Mouse (Mus musculus): Measurements from ENCODE around the gene Gpc1. TPM values are rescaled to one million over a fixed set of nuclear protein-coding genes. Genes with fewer than 3 reads are reported as not detected.

Gpc1 gene
- polyA plus RNA-seq, 1 experiment from 2014 or later: 84.1 TPM

DNA sequence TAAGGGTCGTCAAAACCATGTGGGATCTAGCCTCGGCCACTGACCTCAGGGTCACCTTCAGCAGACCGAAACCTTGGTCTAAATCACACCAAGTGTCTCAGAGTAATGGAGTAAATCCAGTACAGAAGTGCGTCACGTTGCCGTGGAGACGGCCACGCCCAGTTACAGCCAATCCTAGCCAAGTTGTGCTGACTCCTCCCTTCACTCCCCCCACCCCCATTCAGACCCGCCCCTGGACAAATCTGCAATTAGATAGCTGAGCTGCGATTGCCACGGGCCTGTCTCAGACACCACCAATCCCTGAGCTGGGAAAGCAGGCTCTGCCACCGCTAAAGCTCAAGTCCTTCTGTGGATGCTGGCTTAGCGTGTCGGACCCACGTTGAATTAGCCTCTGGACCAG lies 71.3 kb downstream of the Gpc1 start, which contains the start of gene Ankmy1:
Gene Ankmy1 (minus strand): TSS at position 121 of the 400 bp plus-strand sequence.
- peak; percentile 91 for DNase-seq (ENCODE audit: low spot score)
- H3K36me3 ChIP-seq (replicated peaks): 0 out of 2 replicates have a peak, but pooled peaks cover 2% of the 10 kb centered on the region
- H3K9me3 ChIP-seq: no peaks in the 10 kb centered on the region
- H3K4me3 ChIP-seq: peak within 1 kb of the TSS; percentile 51
- H3K27ac ChIP-seq (replicated peaks): peak within 1 kb of the TSS; percentile 30; the same call in 1 of the 2 replicates
- 1% methylated on average over 15 of the region's 15 CpGs for WGBS
- peaks cover 26% of the 10 kb centered on the region for H3K4me1 ChIP-seq
- H3K27me3 ChIP-seq (replicated peaks; ENCODE audit: low read depth, poor library complexity, severe bottlenecking): peaks cover 36% of the 10 kb centered on the region

DNA sequence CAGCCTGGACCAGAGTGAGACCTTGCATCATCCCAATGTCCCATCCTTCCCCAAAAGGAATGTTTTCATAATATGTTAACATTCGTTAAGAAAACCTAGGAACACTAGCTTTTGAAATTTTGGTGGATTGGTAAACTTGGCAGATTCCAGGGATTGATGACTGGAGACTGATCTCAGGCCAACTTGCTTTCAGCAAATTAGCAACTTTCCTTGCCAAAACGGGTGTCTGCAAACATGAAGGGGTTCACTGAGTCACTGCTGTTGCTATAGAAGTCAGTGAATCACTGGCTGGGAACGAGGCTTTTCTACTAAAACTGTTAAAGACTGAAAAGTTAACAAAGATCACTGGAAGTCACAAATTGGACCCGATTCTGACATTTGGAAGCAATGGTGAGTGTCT lies 72.2 kb downstream of the Gpc1 start:
- no peak for DNase-seq (ENCODE audit: low spot score)
- H3K27me3 ChIP-seq (replicated peaks; ENCODE audit: low read depth, poor library complexity, severe bottlenecking): peaks cover 45% of the 10 kb centered on the region
- 0 out of 2 replicates have a peak, but pooled peaks cover 2% of the 10 kb centered on the region for H3K36me3 ChIP-seq (replicated peaks)
- WGBS: 79% methylated on average over 4 of the region's 4 CpGs
- no peak overlapping the region for H3K4me3 ChIP-seq
- no peaks in the 10 kb centered on the region for H3K9me3 ChIP-seq
- H3K4me1 ChIP-seq: peaks cover 31% of the 10 kb centered on the region
- H3K27ac ChIP-seq (replicated peaks): no peak overlapping the region

DNA sequence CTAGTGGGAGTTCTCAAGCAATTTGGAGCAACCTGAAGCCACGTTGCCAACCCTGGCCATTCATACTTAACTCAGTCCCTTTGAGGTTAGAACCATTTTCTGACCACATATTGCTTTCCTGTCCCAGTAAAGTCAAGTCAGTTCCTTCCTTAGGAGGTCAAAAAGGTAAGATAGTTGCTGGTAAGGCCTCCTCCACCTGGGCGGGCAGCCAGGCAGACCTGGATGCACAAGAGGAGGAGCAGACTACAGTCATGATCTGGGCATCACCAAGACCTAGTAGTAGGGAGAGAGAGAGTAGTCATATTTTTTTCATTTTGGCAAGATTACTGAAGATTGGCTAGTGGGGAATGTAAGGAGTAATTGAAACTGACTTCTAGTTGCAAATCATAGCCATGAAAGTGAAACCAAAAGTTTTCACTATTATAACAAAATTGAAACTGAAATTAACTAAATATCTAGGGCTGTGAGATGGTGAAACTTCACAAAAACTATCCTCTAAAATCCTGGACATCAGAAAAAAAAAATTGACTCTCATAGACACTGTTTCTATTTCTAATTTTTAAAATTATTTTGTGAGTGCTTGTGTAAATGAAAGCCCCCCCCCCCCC lies 74.4 kb downstream of the Gpc1 start:
- no peak for DNase-seq (ENCODE audit: low spot score)
- peaks cover 44% of the 10 kb centered on the region for H3K27me3 ChIP-seq (replicated peaks; ENCODE audit: low read depth, poor library complexity, severe bottlenecking)
- H3K27ac ChIP-seq (replicated peaks): no peak overlapping the region
- H3K4me1 ChIP-seq: peaks cover 41% of the 10 kb centered on the region
- 91% methylated on average over 2 of the region's 2 CpGs for WGBS
- H3K9me3 ChIP-seq: no peaks in the 10 kb centered on the region
- 0 out of 2 replicates have a peak, but pooled peaks cover 2% of the 10 kb centered on the region for H3K36me3 ChIP-seq (replicated peaks)
- H3K4me3 ChIP-seq: no peak overlapping the region

DNA sequence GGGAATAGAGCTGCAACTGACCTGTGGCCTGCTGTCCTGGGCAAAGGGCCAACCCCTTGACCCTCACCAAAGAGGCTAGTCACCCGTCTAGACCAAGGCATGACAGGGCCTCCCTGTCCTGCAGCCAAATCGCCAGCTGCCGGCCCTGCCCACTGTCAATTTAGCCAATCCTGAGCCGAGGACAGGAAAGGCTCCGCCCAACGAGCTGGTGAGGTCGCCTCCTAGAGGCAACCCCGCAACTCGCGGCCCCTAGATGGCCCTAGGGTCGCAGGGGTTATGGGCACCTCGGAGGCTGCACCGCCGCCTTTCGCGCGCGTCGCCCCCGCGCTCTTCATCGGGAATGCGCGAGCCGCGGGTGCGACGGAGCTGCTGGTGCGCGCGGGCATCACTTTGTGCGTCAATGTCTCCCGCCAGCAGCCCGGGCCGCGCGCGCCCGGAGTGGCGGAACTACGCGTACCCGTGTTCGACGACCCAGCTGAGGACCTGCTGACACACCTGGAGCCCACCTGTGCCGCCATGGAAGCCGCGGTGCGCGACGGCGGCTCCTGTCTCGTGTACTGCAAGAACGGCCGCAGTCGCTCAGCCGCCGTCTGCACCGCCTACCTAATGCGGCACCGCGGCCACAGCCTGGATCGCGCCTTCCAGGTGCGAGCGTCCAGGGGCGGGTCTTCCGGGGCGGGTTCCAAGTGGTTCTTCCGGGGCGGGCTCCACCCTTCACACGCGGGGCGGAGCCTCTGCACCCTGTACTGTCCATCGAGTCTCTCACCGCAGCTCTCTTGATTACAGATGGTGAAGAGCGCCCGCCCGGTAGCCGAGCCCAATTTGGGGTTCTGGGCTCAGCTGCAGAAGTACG lies 75.6 kb downstream of the Gpc1 start, which contains the start of gene Dusp28:
Gene Dusp28 (plus strand): TSS at position 203 of the 853 bp plus-strand sequence.
- peak within 1 kb of the TSS; percentile 88 for H3K27ac ChIP-seq (replicated peaks)
- H3K27me3 ChIP-seq (replicated peaks; ENCODE audit: low read depth, poor library complexity, severe bottlenecking): peaks cover 33% of the 10 kb centered on the region
- peak within 1 kb of the TSS; percentile 73 for H3K4me3 ChIP-seq
- peaks cover 52% of the 10 kb centered on the region for H3K4me1 ChIP-seq
- DNase-seq (ENCODE audit: low spot score): peak; percentile 92
- H3K36me3 ChIP-seq (replicated peaks): 0 out of 2 replicates have a peak, but pooled peaks cover 2% of the 10 kb centered on the region
- H3K9me3 ChIP-seq: no peaks in the 10 kb centered on the region
- under 1% methylated on average over 81 of the region's 81 CpGs for WGBS

DNA sequence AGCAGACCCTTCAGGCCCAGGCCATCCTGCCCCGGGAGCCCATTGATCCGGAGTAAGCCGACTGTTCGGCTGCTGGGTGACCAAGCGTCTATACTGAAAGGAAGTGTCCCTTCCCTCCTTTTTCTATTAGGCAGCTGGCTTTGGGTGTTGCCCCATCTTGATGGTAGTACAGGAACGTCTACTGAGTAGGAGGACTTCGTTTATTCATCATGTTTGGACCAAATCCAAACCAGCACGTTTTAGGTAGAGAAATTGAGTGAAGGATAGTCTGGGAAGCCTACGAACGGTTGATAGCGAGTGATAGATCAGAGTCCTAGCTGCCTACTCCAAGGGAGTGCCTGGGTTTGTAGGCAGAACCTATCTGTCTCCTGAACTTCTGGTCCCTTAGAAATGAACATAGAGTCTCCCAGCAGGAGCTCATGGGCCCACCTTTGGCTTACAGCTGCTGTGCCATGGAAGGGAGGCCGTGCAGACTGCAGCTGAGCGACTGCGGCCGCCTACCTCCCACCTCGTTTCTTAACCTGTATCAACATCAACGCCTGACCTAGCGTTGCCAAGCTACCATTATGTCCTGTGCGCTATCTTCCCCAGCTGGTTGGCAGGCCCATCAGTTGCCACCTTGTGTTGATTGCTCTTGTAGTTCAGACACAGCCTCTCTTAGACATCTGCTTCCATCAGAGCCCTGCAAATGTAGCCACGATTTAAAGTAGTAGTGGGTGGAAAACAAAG lies 76.4 kb downstream of the Gpc1 start:
- H3K27ac ChIP-seq (replicated peaks): peak overlapping the region; percentile 88
- H3K27me3 ChIP-seq (replicated peaks; ENCODE audit: low read depth, poor library complexity, severe bottlenecking): peaks cover 29% of the 10 kb centered on the region
- WGBS: 48% methylated on average over 20 of the region's 20 CpGs
- H3K4me1 ChIP-seq: peaks cover 52% of the 10 kb centered on the region
- no peaks in the 10 kb centered on the region for H3K9me3 ChIP-seq
- DNase-seq (ENCODE audit: low spot score): no peak
- peak overlapping the region; percentile 73 for H3K4me3 ChIP-seq
- 0 out of 2 replicates have a peak, but pooled peaks cover 2% of the 10 kb centered on the region for H3K36me3 ChIP-seq (replicated peaks)

DNA sequence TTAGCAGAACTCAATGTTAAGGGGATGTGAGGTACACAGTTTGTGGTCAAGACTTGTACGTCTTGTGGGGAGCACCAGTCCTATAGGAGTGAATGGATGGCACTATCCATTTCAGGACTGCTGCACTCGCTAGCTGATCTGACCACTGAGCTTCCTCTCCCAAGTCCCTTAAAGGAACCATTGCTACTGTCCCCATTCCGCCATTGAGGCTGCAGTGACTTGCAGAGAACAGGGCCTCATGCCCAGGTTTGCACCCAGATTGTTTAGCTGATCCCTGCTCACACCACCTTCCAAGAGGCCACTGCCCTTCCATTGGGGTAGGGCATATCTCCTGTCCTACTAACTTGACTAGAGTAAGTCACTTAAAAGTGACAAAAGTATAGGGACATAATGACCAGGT lies 77.2 kb downstream of the Gpc1 start:
- peaks cover 51% of the 10 kb centered on the region for H3K4me1 ChIP-seq
- H3K27ac ChIP-seq (replicated peaks): no peak overlapping the region
- H3K9me3 ChIP-seq: no peaks in the 10 kb centered on the region
- H3K4me3 ChIP-seq: no peak overlapping the region
- H3K36me3 ChIP-seq (replicated peaks): peaks cover 6% of the 10 kb centered on the region; the same call in 1 of the 2 replicates
- WGBS: 87% methylated on average over 3 of the region's 3 CpGs
- peaks cover 23% of the 10 kb centered on the region for H3K27me3 ChIP-seq (replicated peaks; ENCODE audit: low read depth, poor library complexity, severe bottlenecking)
- no peak for DNase-seq (ENCODE audit: low spot score)

DNA sequence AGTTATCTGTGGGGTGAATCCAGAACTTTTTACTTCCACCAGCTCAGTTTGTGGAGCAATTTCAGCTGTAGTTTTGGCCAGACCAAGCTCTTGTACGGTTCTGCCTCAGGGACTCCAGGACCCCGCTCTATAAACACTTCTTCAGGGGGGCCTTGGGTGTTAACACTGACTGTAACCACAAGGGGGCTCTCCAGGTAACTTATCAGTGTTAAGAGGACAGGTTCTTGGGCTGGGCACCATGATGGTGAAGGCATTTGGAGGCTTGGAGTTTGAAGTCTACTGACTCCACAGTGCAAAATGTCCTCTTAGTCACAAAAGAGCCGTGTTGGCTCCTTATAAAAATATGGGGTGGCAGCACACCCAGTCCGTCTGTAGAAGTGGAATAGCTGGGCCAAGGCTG lies 77.6 kb downstream of the Gpc1 start:
- no peak overlapping the region for H3K27ac ChIP-seq (replicated peaks)
- H3K4me1 ChIP-seq: peaks cover 51% of the 10 kb centered on the region

More for the DNA sequence above, 77.6 kb downstream of the Gpc1 start:
- 59% methylated on average over 4 of the region's 4 CpGs for WGBS
- Histone ChIP-seq H3K9me3 (no peaks in the 10 kb centered on the region), H3K36me3 (replicated peaks) (peaks cover 10% of the 10 kb centered on the region), H3K4me3 (no peak overlapping the region), H3K27me3 (replicated peaks; ENCODE audit: low read depth, poor library complexity, severe bottlenecking) (peaks cover 23% of the 10 kb centered on the region)
- peak; percentile 40 for DNase-seq (ENCODE audit: low spot score)

MicroRNAs within 50 kb of the gene (microRNA counts, 519-probe panel; counts per million panel counts)
- microRNA mmu-miR-149: 5,451 counts per million, percentile 90 among the panel's probes with 10 or more counts

Small RNAs within 50 kb of the gene (microRNA-seq; reads per million reads assigned to microRNA genes)
- 8,718 reads per million, percentile 93 among the genes with 10 or more reads in this experiment for gene Mir149

Other genes starting within 250 kb of the Gpc1 start
- not detected in 2 replicates for gene Olfr1412, start 245.9 kb upstream of the Gpc1 start, polyA plus RNA-seq (2016; fragmentation: Nextera tagmentation; extraction: Ambion mirVana)
- gene Olfr1411, start 237.2 kb upstream of the Gpc1 start, polyA plus RNA-seq (2016; fragmentation: Nextera tagmentation; extraction: Ambion mirVana): not detected in 2 replicates
- gene Olfr1410, start 225.9 kb upstream of the Gpc1 start, polyA plus RNA-seq (2016; fragmentation: Nextera tagmentation; extraction: Ambion mirVana): not detected in 2 replicates
- gene Olfr12, start 213.9 kb upstream of the Gpc1 start, polyA plus RNA-seq (2016; fragmentation: Nextera tagmentation; extraction: Ambion mirVana): not detected in 2 replicates
- 341 and 342 TPM in 2 replicates for gene Cops9, start 189.7 kb upstream of the Gpc1 start, polyA plus RNA-seq (2016; fragmentation: Nextera tagmentation; extraction: Ambion mirVana)
- gene Otos, start 182.8 kb upstream of the Gpc1 start, polyA plus RNA-seq (2016; fragmentation: Nextera tagmentation; extraction: Ambion mirVana): 0.05 TPM in 1 of 2 replicates, not detected in the other
- gene Ankmy1, start 71.3 kb downstream of the Gpc1 start, polyA plus RNA-seq (2016; fragmentation: Nextera tagmentation; extraction: Ambion mirVana): 0.30 and 0.45 TPM in 2 replicates
- gene Dusp28, start 75.3 kb downstream of the Gpc1 start, polyA plus RNA-seq (2016; fragmentation: Nextera tagmentation; extraction: Ambion mirVana): 11.0 and 11.9 TPM in 2 replicates
- 26.4 and 28.0 TPM in 2 replicates for gene Rnpepl1, start 79.1 kb downstream of the Gpc1 start, polyA plus RNA-seq (2016; fragmentation: Nextera tagmentation; extraction: Ambion mirVana)
- gene Capn10, start 102.7 kb downstream of the Gpc1 start, polyA plus RNA-seq (2016; fragmentation: Nextera tagmentation; extraction: Ambion mirVana): 37.7 and 42.0 TPM in 2 replicates
- 0.13 and 0.19 TPM in 2 replicates for gene Gpr35, start 119.2 kb downstream of the Gpc1 start, polyA plus RNA-seq (2016; fragmentation: Nextera tagmentation; extraction: Ambion mirVana)
- gene Aqp12, start 174.7 kb downstream of the Gpc1 start, polyA plus RNA-seq (2016; fragmentation: Nextera tagmentation; extraction: Ambion mirVana): not detected in 2 replicates

Measured in embryonic facial prominence, embryonic 10.5 days (tissue).